1 mouse cellular context compared by ENCODE assay signal in the genomic region with DNA sequence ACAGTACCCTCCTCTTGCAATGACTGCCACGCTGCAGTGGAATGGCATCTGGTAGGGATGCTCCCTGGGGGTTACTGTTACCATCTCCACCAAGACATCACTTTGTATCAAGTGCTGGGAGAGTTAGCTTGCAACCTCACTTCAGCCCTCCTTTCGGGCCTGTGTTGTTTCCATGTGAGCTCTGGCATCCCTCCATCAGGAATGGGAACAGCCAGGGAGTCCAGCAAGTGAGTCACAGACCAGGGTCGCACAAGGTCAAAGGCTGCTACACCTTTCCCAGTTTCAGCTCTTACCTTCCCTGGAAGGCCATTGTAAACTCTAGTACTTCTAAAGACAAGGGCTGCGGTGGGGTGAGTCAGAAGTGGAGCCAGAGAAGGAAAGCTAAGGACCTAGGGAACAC.
TF ChIP-seq lines count a peak whose summit lies in the region.

No protein-coding gene starts in this region.

TF ChIP-seq in CH12.LX, 34 proteins besides CTCF, POLR2A, EP300 and RAD21 (continued from another document):
- no peak for TF ChIP-seq TBP (conservative IDR thresholded peaks at IDR 0.05; ENCODE audit: low read depth, low read length)
- TF ChIP-seq KAT2A (IDR thresholded peaks at IDR 0.05; ENCODE audit: insufficient replicate concordance, low read length): no peak
- TF ChIP-seq MAZ (IDR thresholded peaks at IDR 0.05; ENCODE audit: low read depth, low read length): no peak
- no peak for TF ChIP-seq MAFK (IDR thresholded peaks at IDR 0.05; ENCODE audit: insufficient replicate concordance, low read length)
- no peak for TF ChIP-seq MYC (IDR thresholded peaks at IDR 0.05; ENCODE audit: low read depth, low read length)
- no peak for TF ChIP-seq JUN (IDR thresholded peaks at IDR 0.05; ENCODE audit: insufficient read depth, low read depth, low read length)
- no peak for TF ChIP-seq USF2 (conservative IDR thresholded peaks at IDR 0.05; ENCODE audit: low read depth, low read length)
- no peak for TF ChIP-seq MEF2A (IDR thresholded peaks at IDR 0.05; ENCODE audit: borderline replicate concordance, low read depth, low read length)
- TF ChIP-seq SMC3 (IDR thresholded peaks at IDR 0.05; ENCODE audit: low read depth, low read length): no peak
- no peak for TF ChIP-seq ETS1 (conservative IDR thresholded peaks at IDR 0.05; ENCODE audit: low read depth, low read length)
- no peak for TF ChIP-seq E2F4 (IDR thresholded peaks at IDR 0.05; ENCODE audit: insufficient replicate concordance, low read depth, low read length)
